Mouse (Mus musculus) adipocyte (in vitro differentiated cells): ENCODE results near the gene Pard6b.
A peak's percentile ranks its signal among the peaks of the same experiment; 100 is the strongest.
"Not testable (repeated sequence)": the region's sequence is repeated elsewhere in the genome, so short reads cannot be mapped to it uniquely, and the experiment has no call there.

Experiments
- DNase-seq: peaks from one replicate; pipeline ENCODE4 v3.0.0-alpha.2; 2016; ENCODE audit warnings: low spot score

The Pard6b gene

DNA sequence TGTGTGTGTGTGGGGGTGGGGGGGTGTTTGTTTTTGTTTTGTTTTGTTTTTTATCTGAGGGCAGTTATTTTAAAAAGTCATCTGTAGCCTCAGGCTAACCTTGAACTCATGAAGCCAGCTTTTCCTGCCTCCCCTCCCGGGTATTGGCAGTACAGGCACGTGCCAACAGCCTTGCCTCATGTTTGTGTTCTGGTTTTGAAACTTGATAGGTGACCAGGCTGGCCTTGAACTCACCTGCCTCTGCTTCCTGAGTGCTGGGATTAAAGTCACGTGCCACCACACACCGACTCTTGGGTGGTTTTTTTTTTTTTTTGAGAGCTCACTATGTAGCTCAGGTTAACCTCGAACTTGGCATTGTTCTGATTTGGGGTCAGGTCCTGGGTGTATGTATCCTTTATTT is 21.0 kb downstream of the Pard6b start:
- no peak for DNase-seq

DNA sequence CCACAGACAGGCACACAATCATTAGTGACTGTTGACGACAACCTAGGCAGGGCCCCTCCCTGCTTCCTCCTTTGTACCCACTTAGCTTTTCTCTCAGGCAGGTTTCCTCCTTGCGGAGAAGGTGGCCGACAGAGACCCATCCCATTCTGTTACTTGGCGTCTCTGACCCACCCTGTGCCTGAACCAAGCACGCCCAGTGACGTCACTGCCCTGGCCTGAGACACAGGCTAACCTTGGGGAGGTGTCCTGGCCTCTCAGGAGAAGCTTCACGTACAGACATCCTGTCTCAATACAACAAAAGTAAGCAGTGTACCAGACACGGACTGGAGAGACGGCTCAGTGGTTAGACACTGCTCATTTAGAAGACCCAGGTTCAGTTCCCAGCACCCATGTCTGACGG is 22.5 kb downstream of the Pard6b start:
- DNase-seq = no peak

DNA sequence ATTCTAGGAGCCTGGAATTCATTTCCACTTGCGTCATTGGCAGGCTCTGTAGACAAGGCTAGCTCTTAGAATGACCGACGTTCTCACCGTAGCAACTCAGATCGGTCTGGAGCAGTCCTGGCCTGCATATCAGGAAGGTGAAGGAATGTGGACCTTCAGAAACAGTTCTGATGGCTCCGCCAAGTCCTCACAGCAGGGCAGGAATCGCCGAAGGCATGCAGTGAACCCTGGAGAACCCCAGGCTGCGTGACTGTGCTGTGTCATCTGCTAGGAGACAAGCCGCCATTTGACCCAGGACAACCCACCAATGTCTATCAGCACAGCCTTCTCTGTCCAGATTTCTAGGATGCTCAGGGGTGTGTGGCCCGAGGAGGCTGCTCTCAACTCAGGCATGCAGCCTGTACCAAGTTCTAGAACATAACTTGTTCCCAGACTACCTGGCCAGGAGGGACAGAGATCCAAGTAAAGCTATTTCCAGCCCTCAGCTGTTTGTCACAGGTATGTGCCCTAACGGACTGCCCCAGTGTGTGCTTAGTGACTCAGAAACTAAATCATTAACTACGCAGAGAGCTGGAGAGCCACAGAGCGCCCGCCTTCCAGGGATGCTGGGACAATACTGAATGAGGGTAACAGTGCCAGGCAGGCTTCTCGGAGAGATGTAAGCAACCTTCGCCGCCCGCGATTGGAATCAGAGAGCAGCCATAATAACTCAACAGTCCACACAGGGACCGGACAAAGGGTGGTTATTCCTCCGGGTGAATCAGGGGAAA is 23.8 kb downstream of the Pard6b start:
- no peak for DNase-seq

DNA sequence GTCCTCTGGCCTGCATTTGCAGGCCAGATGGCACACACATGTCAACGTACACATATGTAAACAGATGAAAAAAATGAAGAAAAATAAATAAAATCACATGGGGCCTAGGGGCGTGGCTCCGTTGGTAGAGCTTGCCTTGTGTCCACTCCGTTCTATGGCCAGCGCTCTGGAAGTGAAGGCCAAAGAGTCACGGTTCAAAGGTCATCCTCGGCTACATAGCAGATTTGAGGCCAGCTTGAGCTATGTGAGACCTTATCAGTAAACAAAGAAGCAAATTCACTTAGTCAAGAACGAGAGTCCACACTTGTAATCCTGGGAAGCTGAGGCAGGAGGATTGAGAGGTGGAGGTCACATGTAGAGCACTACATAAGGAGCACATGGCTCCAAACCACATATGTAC is 24.5 kb downstream of the Pard6b start:
- DNase-seq = no peak

DNA sequence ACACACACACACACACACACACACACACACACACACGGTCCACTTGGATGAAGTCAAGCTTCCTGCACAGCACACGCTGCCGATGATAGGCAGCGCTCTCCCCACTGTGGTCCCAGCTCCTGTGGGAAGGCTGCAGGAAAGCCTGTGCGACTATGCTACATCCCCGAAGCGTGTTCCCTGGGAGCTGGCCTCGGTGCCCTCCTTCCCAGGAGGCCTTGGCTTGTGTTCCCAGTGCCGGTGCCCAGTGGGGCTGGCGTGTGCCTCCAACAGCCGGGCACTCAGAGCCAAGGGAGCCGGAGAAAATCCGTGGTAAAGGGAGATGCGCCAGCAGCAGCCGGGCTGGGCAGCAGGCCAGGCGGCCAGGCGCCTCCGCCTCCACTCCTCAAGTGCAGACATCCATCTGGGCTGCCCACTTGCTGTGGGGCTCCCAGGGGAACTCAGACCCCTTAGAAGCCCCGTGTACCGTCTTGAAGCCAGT is 25.9 kb downstream of the Pard6b start:
- peak; percentile 46 for DNase-seq

DNA sequence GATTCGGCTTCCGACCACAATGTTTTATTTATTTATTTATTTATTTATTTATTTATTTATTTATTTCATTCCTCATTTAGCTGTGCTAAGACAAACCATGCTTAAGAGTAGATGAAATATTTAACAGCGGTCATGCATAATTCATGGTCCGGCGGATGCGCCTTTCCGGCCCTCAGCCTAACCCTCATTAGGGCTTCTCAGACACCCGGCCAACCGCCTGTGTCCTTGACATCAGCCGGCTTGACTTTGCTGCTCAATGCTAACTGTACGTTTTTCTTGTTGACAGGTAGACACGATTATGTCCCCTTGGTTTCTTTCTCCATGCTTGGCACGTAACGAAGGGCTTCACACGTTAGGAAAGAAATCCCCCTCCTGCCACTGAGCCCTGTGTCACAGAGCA is 26.6 kb downstream of the Pard6b start:
- DNase-seq = no peak

DNA sequence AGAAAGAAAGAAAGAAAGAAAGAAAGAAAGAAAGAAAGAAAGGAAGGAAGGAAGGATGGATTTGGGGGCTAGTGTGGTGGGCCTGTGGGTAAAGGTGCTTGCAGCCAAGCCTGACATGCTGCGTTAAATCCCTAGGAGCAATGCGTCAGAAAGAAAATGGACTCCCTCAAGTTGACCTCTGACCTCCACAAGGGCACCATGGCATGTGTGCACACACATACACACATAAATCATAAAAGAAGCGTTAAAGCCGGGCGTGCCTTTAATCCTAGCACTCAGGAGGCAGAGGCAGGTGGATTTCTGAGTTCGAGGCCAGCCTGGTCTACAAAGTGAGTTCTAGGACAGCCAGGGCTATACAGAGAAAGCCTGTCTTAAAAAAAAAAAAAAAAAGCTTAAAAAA is 27.1 kb downstream of the Pard6b start:
- not testable (repeated sequence) for DNase-seq

DNA sequence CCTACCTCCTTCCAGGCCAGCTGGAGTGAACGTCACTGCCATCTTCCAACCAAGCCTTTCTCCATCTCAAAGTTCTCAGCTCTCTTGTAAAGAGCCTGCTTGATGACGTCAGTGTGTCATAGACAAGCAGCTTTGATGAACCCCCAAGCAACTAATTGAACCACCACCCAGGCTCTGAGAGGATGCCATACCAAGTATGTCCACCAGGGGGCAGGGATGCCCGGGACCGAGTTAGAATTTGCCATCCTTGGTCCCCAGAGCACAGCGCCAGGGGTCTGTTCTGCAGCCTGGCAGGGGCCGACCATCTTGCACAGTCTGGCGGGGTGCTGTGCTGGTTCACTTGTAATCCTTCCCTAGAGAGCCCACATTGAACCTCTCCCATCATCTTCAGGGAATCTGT is 31.1 kb downstream of the Pard6b start:
- DNase-seq = peak; percentile 66

DNA sequence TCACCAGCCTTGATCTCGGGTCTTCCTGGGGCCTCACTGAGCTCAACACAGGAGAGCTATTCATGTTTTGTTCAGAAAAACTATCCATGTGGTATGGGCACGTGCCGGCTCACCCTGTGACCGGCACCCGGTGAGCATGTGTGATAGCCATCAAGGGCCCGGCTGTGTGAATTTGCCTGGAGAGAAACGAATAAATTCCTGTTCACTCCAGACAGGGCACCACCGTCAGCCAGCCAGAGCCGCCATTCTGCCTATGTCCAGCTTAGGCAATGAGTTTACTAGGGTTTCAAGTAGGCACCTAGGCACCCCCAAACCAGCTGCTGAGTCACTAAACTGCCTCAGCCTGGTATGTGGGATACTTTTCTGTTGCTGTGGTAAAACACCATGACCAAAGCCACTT is 32.5 kb downstream of the Pard6b start:
- no peak for DNase-seq

DNA sequence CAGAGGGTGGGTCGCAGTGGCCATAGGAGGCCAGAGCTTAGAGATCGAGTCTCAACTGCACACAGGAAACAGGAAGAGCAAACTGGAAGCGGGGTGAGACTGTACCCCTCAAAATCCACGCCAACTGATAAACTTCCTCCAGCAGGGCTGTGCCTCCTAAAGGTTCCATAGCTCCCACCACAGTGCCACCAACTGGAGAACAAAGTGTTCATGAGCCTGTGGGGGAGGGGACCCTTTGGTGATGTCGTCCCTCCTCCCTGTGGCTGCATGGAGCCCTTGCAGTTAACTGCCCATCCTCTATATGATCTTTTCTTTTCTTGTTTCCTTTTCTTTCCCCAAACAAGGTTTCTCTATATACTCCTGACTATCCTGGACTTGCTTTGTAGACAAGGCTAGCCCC is 32.9 kb downstream of the Pard6b start:
- no peak for DNase-seq

DNA sequence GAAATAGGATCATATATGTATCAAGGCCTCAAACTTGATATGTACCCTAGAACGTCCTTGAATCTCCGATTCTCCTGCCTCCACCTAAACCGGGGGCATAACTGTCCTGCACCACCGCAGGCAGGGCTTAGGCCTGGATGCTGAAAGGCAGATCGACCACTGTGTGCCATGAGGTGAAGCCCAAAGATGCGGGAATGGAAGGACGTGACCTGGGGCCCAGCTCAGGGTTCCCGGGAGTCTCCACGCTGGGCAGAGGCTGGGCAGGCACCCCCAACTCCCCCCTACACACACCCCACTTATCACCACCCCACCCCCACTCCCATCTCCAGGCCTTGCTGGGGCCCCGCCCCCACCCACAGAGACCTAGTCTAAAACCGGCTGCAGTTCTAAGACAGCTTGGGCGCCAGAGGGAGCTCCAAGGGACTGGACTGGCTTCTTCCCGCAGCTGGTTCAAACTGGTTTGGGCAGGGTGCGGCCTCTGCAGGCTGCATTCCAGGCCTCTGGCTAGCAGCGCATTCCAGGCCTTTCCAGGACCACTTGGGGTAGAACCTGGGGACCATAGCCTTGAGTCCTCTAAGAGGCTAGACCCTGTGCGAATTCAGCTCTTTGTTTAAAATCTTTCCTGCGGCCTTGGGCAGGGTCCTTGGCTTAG is 34.0 kb downstream of the Pard6b start:
- peak; percentile 93 for DNase-seq

DNA sequence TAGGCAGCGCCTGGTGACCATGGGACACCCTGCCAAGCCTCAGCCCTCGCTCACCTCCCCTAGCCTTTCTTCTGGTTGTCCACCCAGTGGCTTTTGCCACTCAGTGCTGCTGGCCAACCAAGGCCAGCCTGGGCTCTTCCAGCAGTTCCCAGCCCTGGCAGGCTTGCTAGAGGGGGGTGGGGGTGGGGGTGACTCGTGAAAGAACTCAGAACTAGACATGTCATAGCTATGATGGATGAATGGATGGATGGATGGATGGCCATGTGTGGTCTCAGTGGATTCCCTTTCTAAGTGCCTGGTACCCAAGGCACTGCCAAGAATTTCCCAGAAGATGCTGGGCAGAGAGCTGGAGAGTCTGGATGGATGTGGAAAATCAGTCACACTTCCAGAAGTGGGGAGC is 35.0 kb downstream of the Pard6b start:
- peak; percentile 59 for DNase-seq

DNA sequence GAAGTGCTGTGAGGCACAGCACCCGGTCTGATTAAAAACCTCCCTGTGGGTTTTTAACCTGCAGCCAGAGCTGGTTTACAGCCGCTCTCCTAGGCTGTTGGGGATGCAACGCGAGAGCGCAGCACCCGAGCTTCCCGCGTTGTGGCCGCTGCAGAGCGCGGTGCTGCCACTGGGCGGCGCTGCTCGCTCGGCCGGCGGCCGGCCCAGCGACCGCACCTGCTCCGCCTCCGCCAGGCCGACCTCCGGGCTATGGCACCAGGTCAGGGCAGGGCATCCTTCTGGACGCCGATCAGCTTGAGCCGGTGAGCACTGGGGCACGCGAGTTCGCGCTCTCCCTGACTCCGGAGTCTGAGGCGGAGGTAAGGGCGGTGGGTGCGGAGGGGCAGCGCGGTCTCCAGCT is 36.3 kb downstream of the Pard6b start:
- DNase-seq = no peak

DNA sequence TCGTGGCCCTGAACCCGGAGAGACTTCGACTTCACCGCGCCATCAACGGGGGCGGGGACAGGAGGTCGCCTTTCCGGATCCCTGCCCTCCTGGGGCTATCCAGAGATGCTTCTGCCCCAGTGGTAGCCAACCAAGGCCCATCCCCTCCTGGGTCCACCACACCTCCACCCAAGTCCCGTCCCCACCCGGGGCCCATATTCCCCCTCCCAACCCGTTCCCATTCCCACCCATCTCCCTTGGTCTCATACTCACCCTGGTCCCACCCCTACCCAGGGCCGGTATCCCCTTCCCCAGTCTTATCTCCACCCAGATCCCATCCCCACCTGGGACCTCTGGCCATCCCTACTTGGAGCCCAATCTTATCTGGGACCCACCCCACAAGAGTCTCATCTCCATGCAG is 36.7 kb downstream of the Pard6b start:
- DNase-seq = no peak

DNA sequence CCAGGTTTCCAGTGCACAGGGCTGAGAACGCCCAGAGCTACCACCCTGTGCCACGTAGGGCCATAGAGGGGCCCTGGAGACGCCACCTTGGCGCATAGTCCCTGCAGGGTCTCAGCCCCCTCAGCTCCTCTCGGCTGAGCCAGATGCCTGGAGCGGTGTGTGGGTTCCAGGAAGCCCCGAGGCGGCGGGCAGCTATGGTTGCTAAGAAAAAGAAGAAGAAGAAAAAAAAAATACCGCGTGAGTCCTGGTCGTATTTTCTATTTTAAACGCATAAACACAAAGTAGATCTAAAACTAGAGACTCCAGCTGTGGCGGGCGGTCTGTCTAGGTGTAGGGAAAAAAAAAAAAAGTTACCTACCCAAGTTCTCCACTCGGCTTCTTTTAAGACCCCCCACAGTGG is 37.2 kb downstream of the Pard6b start:
- DNase-seq = no peak

DNA sequence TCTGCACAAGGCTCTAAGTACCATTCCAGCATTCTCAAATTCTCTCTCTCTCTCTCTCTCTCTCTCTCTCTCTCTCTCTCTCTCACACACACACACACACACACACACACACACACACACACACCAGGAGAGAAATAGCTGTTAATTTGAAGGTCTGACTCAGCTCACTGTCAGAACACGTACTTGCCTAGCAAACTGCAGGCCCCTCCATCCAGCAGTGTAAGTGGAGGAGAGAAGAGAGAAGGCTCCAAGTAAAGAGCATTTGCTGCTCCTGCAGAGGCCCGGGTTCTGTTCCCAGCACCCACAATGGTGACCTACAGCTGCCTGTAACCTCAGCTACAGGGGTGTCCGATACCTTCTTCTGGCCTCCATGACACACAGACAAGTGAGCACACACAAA is 37.7 kb downstream of the Pard6b start:
- no peak for DNase-seq

DNA sequence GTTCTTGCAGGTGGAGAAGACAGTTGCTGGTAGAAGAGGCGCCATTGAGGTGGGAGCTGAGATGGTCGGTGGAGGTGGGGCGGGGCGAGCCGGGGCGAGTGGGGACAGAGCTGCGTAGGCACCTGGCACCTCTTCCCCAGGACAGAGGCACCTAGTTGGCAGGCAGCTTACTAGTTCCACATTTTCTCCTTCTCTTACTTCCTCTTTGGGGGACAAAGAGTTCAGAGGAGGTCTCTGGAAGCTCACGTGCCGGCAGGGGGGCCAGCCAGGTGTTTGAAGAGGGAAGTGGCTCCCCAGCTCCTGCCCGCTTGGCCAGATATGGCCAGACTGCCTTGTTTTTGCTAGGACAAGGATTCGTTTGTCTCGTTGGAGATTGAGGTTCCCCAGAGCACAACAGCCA is 38.3 kb downstream of the Pard6b start:
- DNase-seq = no peak

DNA sequence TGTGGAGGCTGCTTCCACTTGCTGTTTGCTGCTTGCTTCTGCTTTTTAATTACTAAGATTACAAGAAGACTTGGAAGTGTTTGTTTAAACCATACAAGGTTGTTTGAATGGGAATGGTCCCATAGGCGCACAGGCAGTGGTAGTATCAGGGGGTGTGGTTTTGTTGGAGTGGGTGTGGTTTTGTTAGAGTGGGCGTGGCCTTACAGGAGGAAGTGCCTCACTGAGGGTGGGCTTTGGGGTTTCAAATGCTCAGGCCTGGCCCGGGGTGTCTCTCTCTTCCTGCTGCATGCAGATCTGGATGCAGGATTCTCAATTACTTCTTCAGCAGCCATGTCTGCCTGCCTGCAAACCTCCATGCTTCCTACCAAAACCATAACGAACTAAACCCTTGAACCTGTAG is 40.1 kb downstream of the Pard6b start:
- no peak for DNase-seq

DNA sequence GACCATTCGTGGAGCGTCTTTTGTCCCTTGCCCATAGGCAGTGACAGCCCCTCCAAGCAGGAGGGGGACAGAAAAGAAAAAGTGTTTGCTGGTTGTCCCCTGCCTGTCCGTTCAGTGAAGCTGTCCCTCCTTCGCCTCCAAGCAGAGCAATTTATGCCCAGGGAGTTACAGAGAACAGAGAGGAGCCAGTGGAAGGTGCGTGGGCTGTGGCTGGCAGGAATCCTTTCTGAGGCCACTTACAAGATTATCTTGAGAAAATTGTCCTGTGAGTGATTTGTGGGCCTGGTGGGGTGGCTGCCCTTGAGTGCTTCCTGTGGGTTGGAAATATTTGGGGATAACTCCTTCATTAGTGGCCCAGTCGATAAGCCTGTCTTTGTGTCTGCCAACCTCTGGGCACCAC is 42.8 kb downstream of the Pard6b start:
- DNase-seq = no peak

DNA sequence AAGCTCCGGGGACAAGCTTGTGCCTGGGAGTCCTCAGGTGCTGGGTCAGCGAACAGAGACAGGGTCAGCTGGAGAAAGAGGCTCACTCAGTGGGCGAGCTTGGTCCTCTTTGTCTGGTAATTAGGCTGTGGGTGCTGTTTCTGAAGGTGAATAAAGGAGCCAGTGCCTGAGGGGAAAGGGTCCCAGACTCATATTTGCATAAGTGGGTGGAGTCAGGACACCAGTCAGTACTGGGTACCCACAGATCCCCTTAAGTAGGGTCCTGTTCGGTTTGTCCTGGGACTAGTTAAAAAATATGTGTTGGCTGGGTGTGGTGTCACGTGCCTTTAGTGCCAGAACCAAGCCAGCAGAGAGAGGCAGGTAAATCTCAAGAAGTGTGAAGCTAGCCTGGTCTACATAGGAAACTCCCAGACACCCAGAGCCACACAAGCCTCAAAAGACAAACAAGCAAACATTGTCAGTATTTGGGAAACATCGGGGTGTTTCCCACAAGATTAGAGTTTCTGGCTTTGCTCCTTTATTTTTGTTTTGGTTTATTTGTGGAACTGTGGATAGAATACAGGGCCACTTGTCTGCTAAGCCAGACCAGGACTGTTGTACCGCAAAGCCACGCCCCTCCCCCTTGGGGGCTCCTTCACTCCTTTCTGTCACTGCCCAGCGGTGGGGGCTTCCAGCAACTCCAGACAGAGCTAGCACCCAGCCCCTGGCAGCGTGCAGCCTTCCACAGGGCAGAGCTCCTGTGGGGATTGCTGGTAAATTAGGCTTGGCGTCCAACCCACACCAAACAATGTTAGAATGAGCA is 44.7 kb downstream of the Pard6b start:
- DNase-seq = no peak

DNA sequence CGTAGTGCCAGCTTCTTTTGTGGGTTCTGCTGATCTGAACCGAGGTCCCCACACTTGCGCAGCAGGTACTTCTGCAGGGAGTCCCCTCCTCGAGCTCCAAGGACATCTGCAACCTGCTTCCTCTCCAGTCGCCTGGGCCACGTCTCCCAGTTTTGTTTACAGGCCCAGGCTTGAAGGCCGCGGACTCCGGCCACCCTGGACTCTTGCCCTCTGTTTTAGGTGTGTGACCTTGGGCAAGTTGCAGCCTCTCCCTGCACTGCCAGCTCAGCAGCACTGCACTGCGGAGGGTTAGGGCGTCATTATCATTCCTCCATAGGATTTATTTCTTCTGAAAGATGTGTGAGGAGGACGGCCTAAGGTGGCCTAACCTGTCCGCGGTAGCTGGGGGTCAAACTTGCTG is 47.0 kb downstream of the Pard6b start:
- no peak for DNase-seq

DNA sequence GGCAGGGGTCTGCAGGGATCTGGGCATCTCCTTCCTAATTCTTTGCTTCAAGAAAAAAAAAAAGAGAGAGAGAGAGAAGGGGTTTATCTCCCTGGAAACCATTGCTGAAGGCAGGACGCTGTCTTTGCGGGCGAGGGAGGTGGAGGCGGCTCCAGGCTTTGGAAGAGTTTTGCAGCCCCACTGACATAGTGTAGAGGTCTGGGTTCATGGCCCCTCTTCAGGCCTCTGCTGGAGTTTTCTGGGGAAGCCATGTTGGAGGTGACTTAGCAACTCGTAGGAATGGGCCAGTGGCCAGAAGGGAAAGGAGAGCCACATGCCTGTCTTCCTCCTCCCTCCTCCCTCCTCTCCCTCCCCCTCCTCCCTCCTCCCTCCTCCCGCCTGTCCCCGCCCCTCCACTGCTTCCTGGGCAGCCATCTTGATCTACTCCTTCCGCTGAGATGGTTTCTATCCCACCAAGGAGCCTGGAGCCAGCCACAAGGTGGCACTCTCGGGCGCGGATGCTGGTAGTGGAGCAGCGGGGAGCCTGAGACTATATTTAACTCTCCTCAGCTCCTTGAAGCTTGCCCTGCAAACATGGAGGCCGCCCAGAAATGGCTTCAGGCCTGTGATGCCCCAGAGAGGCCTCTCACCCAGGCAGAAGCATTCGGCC is 47.5 kb downstream of the Pard6b start:
- peak; percentile 88 for DNase-seq

DNA sequence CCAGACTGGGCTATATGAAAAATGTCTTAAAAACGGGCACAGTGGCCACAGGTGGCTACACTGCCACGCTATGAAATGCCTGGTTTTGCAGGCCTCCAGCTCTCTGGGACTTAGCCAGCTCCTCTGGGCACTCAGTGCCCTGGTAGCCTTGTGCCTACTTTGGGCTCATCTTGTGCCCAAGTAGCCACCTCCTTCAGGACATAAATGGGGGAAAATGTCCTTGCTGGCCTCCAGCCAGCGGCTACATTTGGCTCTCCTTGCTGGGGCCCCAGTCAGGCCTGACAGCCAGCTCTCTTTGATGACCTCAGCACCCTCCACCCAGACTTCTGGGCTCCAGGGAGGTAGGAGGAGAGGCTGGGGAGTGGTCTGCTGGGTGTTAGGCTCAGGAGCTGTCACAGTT is 49.2 kb downstream of the Pard6b start:
- DNase-seq = peak; percentile 80
